Mouse (Mus musculus) CD4-positive, CD25-positive, alpha-beta regulatory T cell, adult 4 months (primary cell): ENCODE measurements around the gene Isoc2a. TPM values are rescaled to one million over a fixed set of nuclear protein-coding genes. Genes with fewer than 3 reads are reported as not detected.

Experiments
- ATAC-seq: one replicate; pipeline ENCODE4 v1.8.0; 2017
- polyA plus RNA-seq, 2 experiments: library from polyadenylated mRNA; unstranded; fragments of 100-300 nt; shearing (Covaris generic); gene quantifications; one replicate each; pipeline ENCODE4 v1.2.1; 2017

Isoc2a gene
- polyA plus RNA-seq, 2 experiments from 2014 or later, result 0.35 to 0.47 TPM

GRCm38 (mm10) chr7:4943223-4943815 lies 66.4 kb downstream of the Isoc2a start:
- peak; percentile 96 for ATAC-seq

Other genes with a start within 250 kb of the Isoc2a start
- gene Tmem86b, start 245.7 kb upstream of the Isoc2a start, polyA plus RNA-seq, result 1 to 10 TPM; 2.9 to 4.2 TPM
- gene Ppp6r1, start 218.1 kb upstream of the Isoc2a start, polyA plus RNA-seq, result 1 to 10 TPM; 6.7 to 9.1 TPM
- 10 to 100 TPM; 45.4 to 48.2 TPM for gene Hspbp1, start 192.1 kb upstream of the Isoc2a start, polyA plus RNA-seq
- not detected for gene Brsk1, start 186.5 kb upstream of the Isoc2a start, polyA plus RNA-seq
- under 1 TPM in 1 of 2 experiments, not detected in 1; 0.47 TPM for gene Tmem150b, start 151.9 kb upstream of the Isoc2a start, polyA plus RNA-seq
- 10 to 100 TPM; 22.9 to 25.8 TPM for gene Kmt5c, start 137.0 kb upstream of the Isoc2a start, polyA plus RNA-seq
- 1 to 10 TPM in 1 of 2 experiments, not detected in 1; 2.1 TPM for gene Cox6b2, start 124.1 kb upstream of the Isoc2a start, polyA plus RNA-seq
- not detected for gene Fam71e2, start 105.9 kb upstream of the Isoc2a start, polyA plus RNA-seq
- gene Il11, start 94.3 kb upstream of the Isoc2a start, polyA plus RNA-seq, result under 1 TPM in 1 of 2 experiments, not detected in 1; 0.16 TPM
- not detected for gene Tmem190, start 94.2 kb upstream of the Isoc2a start, polyA plus RNA-seq
- gene Tmem238, start 87.5 kb upstream of the Isoc2a start, polyA plus RNA-seq, result under 1 TPM in 1 of 2 experiments, not detected in 1; 0.86 TPM
- gene Rpl28, start 84.3 kb upstream of the Isoc2a start, polyA plus RNA-seq, result 100 to 1,000 TPM; 446 to 574 TPM
- gene Ube2s, start 64.6 kb upstream of the Isoc2a start, polyA plus RNA-seq, result 10 to 100 TPM; 25.0 to 25.3 TPM
- gene Shisa7, start 32.5 kb upstream of the Isoc2a start, polyA plus RNA-seq, result under 1 TPM in 1 of 2 experiments, not detected in 1; 0.11 TPM
- 10 to 100 TPM; 29.1 to 47.3 TPM for gene Isoc2b, start 6.9 kb upstream of the Isoc2a start, polyA plus RNA-seq
- not detected for gene Gm36210, start 29.4 kb downstream of the Isoc2a start, polyA plus RNA-seq
- gene Zfp628, start 38.1 kb downstream of the Isoc2a start, polyA plus RNA-seq, result 1 to 10 TPM in 1 of 2 experiments, under 1 TPM in 1; 0.99 to 1.5 TPM
- under 1 TPM in 1 of 2 experiments, not detected in 1; 0.61 TPM for gene Nat14, start 44.9 kb downstream of the Isoc2a start, polyA plus RNA-seq
- under 1 TPM in 1 of 2 experiments, not detected in 1; 0.12 TPM for gene Ssc5d, start 48.6 kb downstream of the Isoc2a start, polyA plus RNA-seq
- gene Sbk2, start 87.3 kb downstream of the Isoc2a start, polyA plus RNA-seq, result not detected
- gene Sbk3, start 94.0 kb downstream of the Isoc2a start, polyA plus RNA-seq, result not detected
- 1 to 10 TPM; 3.6 to 6.4 TPM for gene Zfp579, start 119.0 kb downstream of the Isoc2a start, polyA plus RNA-seq
- gene Zfp524, start 137.3 kb downstream of the Isoc2a start, polyA plus RNA-seq, result 10 to 100 TPM; 44.1 to 45.4 TPM
- 10 to 100 TPM in 1 of 2 experiments, 1 to 10 TPM in 1; 9.5 to 12.0 TPM for gene Fiz1, start 137.5 kb downstream of the Isoc2a start, polyA plus RNA-seq
- gene Gm44973, start 138.3 kb downstream of the Isoc2a start, polyA plus RNA-seq, result 1 to 10 TPM; 7.9 to 8.9 TPM
- gene Zfp865, start 143.2 kb downstream of the Isoc2a start, polyA plus RNA-seq, result 10 to 100 TPM in 1 of 2 experiments, 1 to 10 TPM in 1; 3.5 to 12.3 TPM
- under 1 TPM in 1 of 2 experiments, not detected in 1; 0.58 TPM for gene Ccdc106, start 143.4 kb downstream of the Isoc2a start, polyA plus RNA-seq
- gene 4632433K11Rik, start 157.0 kb downstream of the Isoc2a start, polyA plus RNA-seq, result not detected
- gene Zfp784, start 161.3 kb downstream of the Isoc2a start, polyA plus RNA-seq, result 1 to 10 TPM; 4.5 to 9.3 TPM
- gene Zfp580, start 174.4 kb downstream of the Isoc2a start, polyA plus RNA-seq, result under 1 TPM in 1 of 2 experiments, not detected in 1; 0.69 TPM
- gene U2af2, start 185.0 kb downstream of the Isoc2a start, polyA plus RNA-seq, result 10 to 100 TPM; 27.5 to 28.2 TPM
- gene Epn1, start 203.1 kb downstream of the Isoc2a start, polyA plus RNA-seq, result 1 to 10 TPM; 4.0 to 7.2 TPM
- under 1 TPM in 1 of 2 experiments, not detected in 1; 0.51 TPM for gene Rfpl4, start 239.8 kb downstream of the Isoc2a start, polyA plus RNA-seq
- gene Rasl2-9, start 248.8 kb downstream of the Isoc2a start, polyA plus RNA-seq, result under 1 TPM in 1 of 2 experiments, not detected in 1; 0.44 TPM